Mouse (Mus musculus) limb, embryonic 11.5 days (tissue): ENCODE results near the gene Upf1. TPM values are rescaled to one million over a fixed set of nuclear protein-coding genes. Genes with fewer than 3 reads are reported as not detected.

Source experiments
- polyA plus RNA-seq: library from polyadenylated mRNA; unstranded; fragments of >200 nt; fragmentation: Nextera tagmentation; extraction: Ambion mirVana; gene quantifications from 2 replicates; pipeline ENCODE4 v1.2.1, GENCODE M21; 2014

Gene Upf1
- polyA plus RNA-seq, 1 experiment from 2014 or later = 23.2 TPM

Other genes with a start within 250 kb of the Upf1 start
- gene Ncan, start 232.4 kb downstream of the Upf1 start, polyA plus RNA-seq = 0.60 and 0.79 TPM in 2 replicates
- gene Nr2c2ap, start 221.9 kb downstream of the Upf1 start, polyA plus RNA-seq = 13.7 and 20.8 TPM in 2 replicates
- 20.0 and 21.3 TPM in 2 replicates for gene Rfxank, start 214.1 kb downstream of the Upf1 start, polyA plus RNA-seq
- 49.6 and 53.2 TPM in 2 replicates for gene Borcs8, start 213.8 kb downstream of the Upf1 start, polyA plus RNA-seq
- gene Mef2b, start 213.6 kb downstream of the Upf1 start, polyA plus RNA-seq = 0.40 and 0.41 TPM in 2 replicates
- 43.5 and 46.9 TPM in 2 replicates for gene Tmem161a, start 180.9 kb downstream of the Upf1 start, polyA plus RNA-seq
- 2.1 and 2.4 TPM in 2 replicates for gene Slc25a42, start 141.0 kb downstream of the Upf1 start, polyA plus RNA-seq
- gene Sugp2, start 119.1 kb downstream of the Upf1 start, polyA plus RNA-seq = 34.3 and 41.0 TPM in 2 replicates
- 19.8 and 20.1 TPM in 2 replicates for gene Armc6, start 118.8 kb downstream of the Upf1 start, polyA plus RNA-seq
- 75.2 and 78.6 TPM in 2 replicates for gene Homer3, start 70.5 kb downstream of the Upf1 start, polyA plus RNA-seq
- gene Ddx49, start 50.8 kb downstream of the Upf1 start, polyA plus RNA-seq = 55.8 and 62.1 TPM in 2 replicates
- 263 and 281 TPM in 2 replicates for gene Cope, start 50.8 kb downstream of the Upf1 start, polyA plus RNA-seq
- gene Cers1, start 37.5 kb downstream of the Upf1 start, polyA plus RNA-seq = 4.7 and 6.0 TPM in 2 replicates
- gene Gdf1, start 23.5 kb downstream of the Upf1 start, polyA plus RNA-seq = 2.9 and 4.2 TPM in 2 replicates
- 0.43 and 0.50 TPM in 2 replicates for gene Comp, start 20.3 kb upstream of the Upf1 start, polyA plus RNA-seq
- gene Crtc1, start 86.3 kb upstream of the Upf1 start, polyA plus RNA-seq = 16.6 and 19.8 TPM in 2 replicates
- 18.9 and 21.7 TPM in 2 replicates for gene Klhl26, start 123.7 kb upstream of the Upf1 start, polyA plus RNA-seq
- gene Tmem59l, start 134.1 kb upstream of the Upf1 start, polyA plus RNA-seq = 20.0 and 20.8 TPM in 2 replicates
- 85.8 and 102 TPM in 2 replicates for gene Crlf1, start 139.9 kb upstream of the Upf1 start, polyA plus RNA-seq
- 126 and 138 TPM in 2 replicates for gene Rex1bd, start 153.5 kb upstream of the Upf1 start, polyA plus RNA-seq
- gene Uba52, start 157.5 kb upstream of the Upf1 start, polyA plus RNA-seq = 926 and 927 TPM in 2 replicates
- gene Fkbp8, start 174.4 kb upstream of the Upf1 start, polyA plus RNA-seq = 221 and 233 TPM in 2 replicates
- 47.0 and 47.6 TPM in 2 replicates for gene Kxd1, start 174.7 kb upstream of the Upf1 start, polyA plus RNA-seq
- gene Ell, start 186.2 kb upstream of the Upf1 start, polyA plus RNA-seq = 19.5 and 20.1 TPM in 2 replicates
- 100 and 114 TPM in 2 replicates for gene Isyna1, start 241.1 kb upstream of the Upf1 start, polyA plus RNA-seq